21 mouse cellular contexts compared by ENCODE assay signal in the genomic region with DNA sequence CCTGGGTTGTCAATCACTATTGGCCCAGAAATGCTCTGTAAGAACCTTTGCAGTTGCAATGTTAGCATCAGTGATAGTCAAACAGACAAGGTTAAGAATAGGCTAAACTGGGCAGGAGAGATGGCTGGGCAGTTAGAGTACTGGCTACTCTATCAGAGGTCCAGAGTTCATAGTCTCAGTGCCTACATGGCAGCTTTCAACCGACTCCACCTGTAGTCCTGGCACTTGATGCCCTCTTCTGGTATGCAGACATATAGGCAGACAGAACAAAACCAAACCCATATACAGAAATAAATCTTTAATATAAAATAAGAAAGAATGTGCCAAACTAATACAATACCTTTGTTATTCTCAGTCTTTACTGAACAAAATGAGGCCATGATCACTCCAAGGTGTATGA.
"Had no signal": no experiment of that assay in that cellular context is flagged by ENCODE, and none has a peak within 500 bp of the region (broad histone marks: within the 10 kb centered on the region; RNA-seq: fewer than 3 reads in every experiment).

No protein-coding gene starts in this region.

- DNase-seq: kidney, adult 18-20 months; kidney, adult 9 months; kidney, postnatal 36 days; left cerebral cortex, postnatal 4 days; lung, adult 2 months; lung, postnatal 14 days; lung, postnatal 4 days; retina, postnatal 1 day; right cerebral cortex, postnatal 25 days; spleen, adult 18-20 months; thymus, adult 18-20 months; thymus, postnatal 36 days had no signal

- H3K36me3 ChIP-seq: limb, embryonic 12.5 days; limb, embryonic 15.5 days; liver, embryonic 12.5 days; liver, embryonic 15.5 days; midbrain, embryonic 12.5 days; midbrain, embryonic 15.5 days; neural tube, embryonic 13.5 days; stomach, embryonic 15.5 days had no signal

- H3K4me1 ChIP-seq: limb, embryonic 15.5 days; midbrain, embryonic 15.5 days; neural tube, embryonic 13.5 days; stomach, embryonic 15.5 days had no signal

- H3K27me3 ChIP-seq: limb, embryonic 12.5 days; limb, embryonic 15.5 days; liver, embryonic 12.5 days; liver, embryonic 15.5 days; midbrain, embryonic 12.5 days; midbrain, embryonic 15.5 days; neural tube, embryonic 13.5 days; stomach, embryonic 15.5 days had no signal

- H3K27ac ChIP-seq: limb, embryonic 12.5 days; limb, embryonic 15.5 days; liver, embryonic 12.5 days; liver, embryonic 15.5 days; midbrain, embryonic 12.5 days; midbrain, embryonic 15.5 days; neural tube, embryonic 13.5 days; stomach, embryonic 15.5 days had no signal

- H3K4me2 ChIP-seq: limb, embryonic 12.5 days; limb, embryonic 15.5 days; liver, embryonic 12.5 days; liver, embryonic 15.5 days; midbrain, embryonic 12.5 days; midbrain, embryonic 15.5 days; neural tube, embryonic 13.5 days; stomach, embryonic 15.5 days had no signal

- H3K9me3 ChIP-seq: limb, embryonic 12.5 days; limb, embryonic 15.5 days; liver, embryonic 12.5 days; liver, embryonic 15.5 days; midbrain, embryonic 12.5 days; midbrain, embryonic 15.5 days; neural tube, embryonic 13.5 days; stomach, embryonic 15.5 days had no signal

- H3K9ac ChIP-seq: limb, embryonic 12.5 days; limb, embryonic 15.5 days; liver, embryonic 12.5 days; liver, embryonic 15.5 days; midbrain, embryonic 12.5 days; midbrain, embryonic 15.5 days; neural tube, embryonic 13.5 days; stomach, embryonic 15.5 days had no signal

- ATAC-seq: midbrain, embryonic 15.5 days had no signal

- H3K4me3 ChIP-seq: limb, embryonic 12.5 days; limb, embryonic 15.5 days; liver, embryonic 12.5 days; liver, embryonic 15.5 days; midbrain, embryonic 12.5 days; midbrain, embryonic 15.5 days; myocyte; neural tube, embryonic 13.5 days; stomach, embryonic 15.5 days had no signal
